Mouse (Mus musculus): ENCODE measurements around the gene Sdhaf3. TPM values are rescaled to one million over a fixed set of nuclear protein-coding genes. Genes with fewer than 3 reads are reported as not detected.

The Sdhaf3 gene
- 2.0 TPM for polyA plus RNA-seq (2017; shearing (Covaris generic))

GRCm38 (mm10) chr6:6955764-6956561 lies at the start of gene Sdhaf3:
TSS of gene Sdhaf3 (plus strand) at chr6:6956004.

Other genes with a start within 250 kb of the Sdhaf3 start
- gene Dlx6, start 92.7 kb upstream of the Sdhaf3 start, polyA plus RNA-seq (2017; shearing (Covaris generic)): not detected
- gene Dlx5, start 73.9 kb upstream of the Sdhaf3 start, polyA plus RNA-seq (2017; shearing (Covaris generic)): not detected